Mouse (Mus musculus) liver, embryonic 12.5 days (tissue): Measurements from ENCODE around the gene Six5. TPM values are rescaled to one million over a fixed set of nuclear protein-coding genes. Genes with fewer than 3 reads are reported as not detected.

Experiments used
- ATAC-seq: fragments of 200-750 bp; cut with Nextera tagmentation; 2 replicates; pipeline ENCODE4 v1.8.0; 2017; ENCODE audit warnings: moderate number of reproducible peaks, mild to moderate bottlenecking, moderate library complexity
- H3K27ac ChIP-seq: fragments of 300-500 bp; sonication (generic); 2 replicates; pipeline ENCODE4 v1.5.1; 2016; ENCODE audit warnings: mild to moderate bottlenecking
- H3K27me3 ChIP-seq: fragments of 300-500 bp; sonication (generic); replicated peaks from 2 replicates; pipeline ENCODE4 v1.6.1; 2016; ENCODE audit warnings: mild to moderate bottlenecking, moderate library complexity
- H3K36me3 ChIP-seq: fragments of 300-500 bp; sonication (generic); 2 replicates; pipeline ENCODE4 v1.6.1; 2016; ENCODE audit warnings: mild to moderate bottlenecking, moderate library complexity
- H3K4me1 ChIP-seq: fragments of 300-500 bp; sonication (generic); 2 replicates; pipeline ENCODE4 v1.6.1; 2016
- H3K4me2 ChIP-seq: fragments of 300-500 bp; sonication (generic); 2 replicates; pipeline ENCODE4 v1.6.1; 2016; ENCODE audit warnings: mild to moderate bottlenecking, moderate library complexity
- H3K4me3 ChIP-seq: fragments of 300-500 bp; sonication (generic); 2 replicates; pipeline ENCODE4 v1.5.1; 2016; ENCODE audit warnings: mild to moderate bottlenecking, moderate library complexity
- H3K9ac ChIP-seq: fragments of 300-500 bp; sonication (generic); 2 replicates; pipeline ENCODE4 v1.6.1; 2016; ENCODE audit warnings: mild to moderate bottlenecking, moderate library complexity
- H3K9me3 ChIP-seq: fragments of 300-500 bp; sonication (generic); replicated peaks from 2 replicates; pipeline ENCODE4 v1.6.1; 2016; ENCODE audit warnings: mild to moderate bottlenecking, moderate library complexity
- WGBS: fragments of 180-500 bp; shearing (Covaris S2); methylation state at CpG from one replicate; pipeline ENCODE4 v1.1.7; 2016; ENCODE audit not compliant: insufficient replicate concordance; 5-methylcytosine and 5-hydroxymethylcytosine counted together
- microRNA-seq: library from miRNA; unstranded; fragments of <30 nt; microRNA quantifications from one replicate; pipeline ENCODE4, GENCODE M21; 2017
- polyA plus RNA-seq: library from polyadenylated mRNA; unstranded; fragments of >200 nt; fragmentation: Nextera tagmentation; extraction: Ambion mirVana; gene quantifications from 2 replicates; pipeline ENCODE4 v1.2.1, GENCODE M21; 2016

Gene Six5
- polyA plus RNA-seq, 1 experiment from 2014 or later = 1.8 TPM

DNA sequence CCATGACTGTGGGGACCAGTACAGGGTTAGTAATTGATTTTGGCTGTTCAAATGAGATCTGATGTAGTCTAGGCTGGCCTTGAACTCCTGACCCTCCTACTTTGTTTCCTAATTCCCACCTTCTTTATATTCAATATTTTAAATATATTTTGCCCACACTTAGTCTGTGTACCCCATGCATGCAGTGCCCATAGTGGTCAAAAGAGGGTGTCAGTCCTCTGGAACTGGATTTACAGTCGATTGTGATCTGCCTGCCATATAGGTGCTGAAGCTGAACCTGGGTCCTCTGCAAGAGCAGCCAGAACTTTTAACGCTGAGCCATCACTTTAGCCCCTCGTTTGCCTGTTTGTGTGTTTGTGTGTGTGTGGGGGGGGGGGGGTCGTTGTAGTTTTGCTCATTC lies 36.3 kb downstream of the Six5 start:
- Histone ChIP-seq H3K4me1 (peaks cover 21% of the 10 kb centered on the region), H3K36me3 (peaks cover 44% of the 10 kb centered on the region), H3K27ac (peak overlapping the region; percentile 42), H3K4me2 (peak overlapping the region; percentile 73), H3K9ac (peak overlapping the region; percentile 33; the same call in 1 of the 2 replicates), H3K9me3 (no peaks in the 10 kb centered on the region), H3K4me3 (no peak overlapping the region), H3K27me3 (no peaks in the 10 kb centered on the region)
- ATAC-seq = no peak
- 30% methylated on average over 4 of the region's 4 CpGs for WGBS

DNA sequence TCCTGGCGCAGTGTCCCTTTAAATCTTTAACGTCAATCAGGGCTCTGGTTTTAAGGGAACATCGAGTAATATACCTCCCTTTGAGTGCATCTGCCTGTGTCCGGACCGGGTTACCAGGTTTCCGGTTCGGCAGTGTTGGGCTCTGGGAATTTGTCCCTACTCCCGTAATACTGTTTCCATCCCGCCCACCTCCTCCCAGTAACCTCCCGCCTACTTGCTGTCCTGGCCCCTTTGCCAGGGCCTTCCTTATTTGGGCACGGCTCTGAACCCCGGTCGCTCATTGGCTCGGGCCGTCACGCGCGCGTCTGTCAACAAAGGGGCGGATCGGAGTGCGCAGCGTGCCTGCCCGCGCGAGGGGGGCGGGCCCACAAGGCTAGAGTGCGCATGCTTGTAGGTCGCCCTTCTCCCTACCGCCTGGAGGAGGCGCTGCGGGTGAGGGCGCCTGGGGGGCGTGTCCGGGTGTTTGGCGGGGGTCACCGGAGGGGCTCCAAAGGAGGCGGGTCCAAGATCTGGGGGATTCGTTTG lies 37.0 kb downstream of the Six5 start:
- Histone ChIP-seq H3K27ac (peak overlapping the region; percentile 55), H3K36me3 (peaks cover 46% of the 10 kb centered on the region), H3K27me3 (no peaks in the 10 kb centered on the region), H3K4me3 (peak overlapping the region; percentile 47), H3K4me2 (peak overlapping the region; percentile 73), H3K4me1 (peaks cover 21% of the 10 kb centered on the region), H3K9me3 (no peaks in the 10 kb centered on the region), H3K9ac (peak overlapping the region; percentile 33; the same call in 1 of the 2 replicates)
- peak; percentile 97 for ATAC-seq
- WGBS = under 1% methylated on average over 39 of the region's 39 CpGs

DNA sequence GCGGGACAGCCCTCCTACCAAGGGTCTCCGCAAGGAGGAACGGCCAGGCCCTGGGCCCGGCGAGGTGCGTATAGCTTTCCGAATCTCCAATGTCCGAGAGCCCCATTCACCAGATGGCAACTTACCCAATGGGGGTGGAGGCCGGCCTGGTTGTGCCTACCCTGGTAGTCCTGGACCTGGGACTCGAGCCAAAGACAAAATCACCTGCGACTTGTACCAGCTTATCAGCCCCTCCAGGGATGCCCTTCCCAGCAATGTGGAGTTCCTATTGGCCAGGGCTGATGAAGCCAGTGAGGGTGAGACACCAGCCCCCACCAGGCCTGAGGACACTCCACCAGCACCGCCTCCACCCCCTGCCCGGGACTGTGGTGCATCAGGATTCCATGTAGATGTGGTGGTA lies 41.8 kb downstream of the Six5 start:
- WGBS = 86% methylated on average over 13 of the region's 13 CpGs
- Histone ChIP-seq H3K9me3 (no peaks in the 10 kb centered on the region), H3K4me2 (no peak overlapping the region), H3K27ac (no peak overlapping the region), H3K9ac (no peak overlapping the region), H3K27me3 (no peaks in the 10 kb centered on the region), H3K4me1 (peaks cover 8% of the 10 kb centered on the region), H3K36me3 (peaks cover 71% of the 10 kb centered on the region), H3K4me3 (no peak overlapping the region)
- ATAC-seq = no peak

DNA sequence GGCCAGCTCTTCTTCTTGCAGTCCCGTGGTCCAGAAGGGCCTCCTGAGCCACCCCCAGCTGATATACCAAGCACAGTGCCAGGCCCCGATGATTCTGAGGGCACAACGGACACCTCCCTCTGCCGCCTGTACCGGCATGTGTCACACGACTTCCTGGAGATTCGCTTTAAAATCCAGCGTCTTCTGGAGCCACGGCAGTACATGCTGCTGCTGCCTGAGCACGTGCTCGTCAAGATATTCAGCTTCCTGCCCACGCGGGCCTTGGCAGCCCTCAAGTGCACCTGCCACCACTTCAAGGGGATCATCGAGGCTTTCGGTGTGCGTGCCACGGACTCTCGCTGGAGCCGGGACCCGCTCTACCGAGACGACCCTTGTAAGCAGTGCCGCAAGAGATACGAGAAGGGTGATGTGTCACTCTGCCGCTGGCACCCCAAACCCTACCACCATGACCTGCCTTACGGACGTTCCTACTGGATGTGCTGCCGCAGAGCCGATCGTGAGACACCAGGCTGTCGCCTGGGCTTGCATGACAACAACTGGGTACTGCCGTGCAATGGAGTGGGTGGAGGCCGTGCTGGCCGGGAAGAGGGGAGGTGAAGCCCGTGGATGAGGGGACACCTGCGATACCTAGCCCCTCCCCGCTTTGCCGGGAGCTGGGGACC lies 42.4 kb downstream of the Six5 start:
- H3K4me1 ChIP-seq = peaks cover 3% of the 10 kb centered on the region
- peak; percentile 36; the same call in 1 of the 2 replicates for ATAC-seq
- no peak overlapping the region for H3K27ac ChIP-seq
- no peaks in the 10 kb centered on the region for H3K9me3 ChIP-seq
- WGBS = 89% methylated on average over 38 of the region's 38 CpGs
- no peak overlapping the region for H3K4me2 ChIP-seq
- H3K27me3 ChIP-seq = no peaks in the 10 kb centered on the region
- H3K4me3 ChIP-seq = no peak overlapping the region
- H3K9ac ChIP-seq = no peak overlapping the region
- peaks cover 71% of the 10 kb centered on the region for H3K36me3 ChIP-seq

DNA sequence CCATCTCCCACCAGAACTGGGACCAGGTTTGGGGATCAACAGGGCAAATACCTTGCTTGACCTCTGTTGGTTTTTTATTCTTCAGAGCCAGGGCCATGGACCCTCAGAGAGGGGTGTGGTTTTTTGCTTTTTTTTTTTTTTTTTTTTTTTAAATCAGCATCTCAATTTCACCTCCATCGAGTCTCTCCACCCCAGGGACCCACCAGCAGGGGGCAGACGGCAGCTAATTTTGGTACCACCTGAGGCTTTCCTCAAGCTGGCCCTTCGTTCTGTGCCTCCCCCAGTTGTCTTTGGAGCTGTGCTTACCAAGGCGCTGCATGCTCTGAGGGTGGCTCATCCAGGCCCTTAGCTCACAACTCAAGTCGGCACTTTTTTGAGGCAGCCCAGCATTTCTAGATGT lies 43.0 kb downstream of the Six5 start:
- WGBS = 53% methylated on average over 5 of the region's 5 CpGs
- peaks cover 71% of the 10 kb centered on the region for H3K36me3 ChIP-seq

DNA sequence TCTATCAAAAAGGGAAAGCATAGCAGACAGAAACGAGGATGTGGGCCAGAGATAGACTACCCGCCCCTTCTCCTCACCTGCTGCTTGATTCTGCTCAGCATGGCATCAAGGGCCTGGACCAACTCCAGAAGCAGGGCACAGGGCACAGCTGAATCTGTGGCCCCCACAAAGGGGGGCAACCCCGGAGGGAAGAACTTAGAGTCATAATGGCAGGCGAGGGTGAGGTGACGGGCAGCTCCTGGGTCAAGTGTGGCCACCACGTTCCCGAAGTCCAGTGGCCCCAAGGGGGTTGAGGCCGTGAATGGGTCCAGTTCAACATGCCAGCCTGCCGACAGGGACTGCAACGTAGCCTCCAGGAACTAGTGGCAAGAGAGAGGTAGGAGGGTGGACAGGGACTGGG lies 52.4 kb downstream of the Six5 start:
- Histone ChIP-seq H3K9me3 (no peaks in the 10 kb centered on the region), H3K27me3 (peaks cover 12% of the 10 kb centered on the region; the same call in 1 of the 2 replicates), H3K36me3 (peaks cover 14% of the 10 kb centered on the region), H3K4me1 (peaks cover 29% of the 10 kb centered on the region), H3K9ac (no peak overlapping the region), H3K4me2 (no peak overlapping the region), H3K4me3 (no peak overlapping the region), H3K27ac (no peak overlapping the region)
- no peak for ATAC-seq
- WGBS = 71% methylated on average over 10 of the region's 10 CpGs

More for the DNA sequence above, 43.0 kb downstream of the Six5 start:
- Histone ChIP-seq H3K27ac (no peak overlapping the region), H3K27me3 (no peaks in the 10 kb centered on the region), H3K9me3 (no peaks in the 10 kb centered on the region), H3K4me2 (no peak overlapping the region), H3K4me1 (no peaks in the 10 kb centered on the region), H3K4me3 (no peak overlapping the region), H3K9ac (no peak overlapping the region)
- ATAC-seq = no peak

DNA sequence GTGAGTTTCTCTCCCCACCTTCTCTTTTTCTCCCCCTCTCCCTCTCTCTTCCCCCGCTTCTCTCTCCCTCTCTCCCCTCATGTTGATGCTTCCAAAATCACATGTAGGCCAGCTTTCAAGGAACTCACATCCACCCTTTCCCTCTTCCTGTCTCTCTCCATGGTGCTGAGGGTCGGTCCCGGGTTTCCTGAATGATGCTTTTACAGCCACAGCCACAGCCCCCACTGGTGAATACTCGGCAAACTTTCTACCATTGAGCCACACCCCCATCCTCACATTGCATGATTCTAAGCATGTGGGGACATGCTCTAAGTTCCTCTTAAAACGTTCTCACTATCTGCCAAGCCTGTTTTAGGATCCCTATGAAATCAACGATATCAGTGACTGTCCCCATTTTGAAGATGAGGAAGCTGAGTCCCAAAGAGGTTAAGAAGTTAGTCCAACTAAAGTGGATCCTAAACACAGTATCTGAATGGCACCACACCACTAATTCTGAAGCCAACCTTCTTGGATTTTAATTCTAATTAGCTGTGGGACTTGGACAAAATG lies 53.2 kb downstream of the Six5 start:
- Histone ChIP-seq H3K9me3 (no peaks in the 10 kb centered on the region), H3K4me3 (0 out of 2 replicates have a peak overlapping the region, but pooled peaks have one; percentile 77), H3K36me3 (peaks cover 22% of the 10 kb centered on the region), H3K9ac (peak overlapping the region; percentile 74; the same call in 1 of the 2 replicates), H3K27ac (no peak overlapping the region), H3K27me3 (peaks cover 12% of the 10 kb centered on the region; the same call in 1 of the 2 replicates), H3K4me1 (peaks cover 29% of the 10 kb centered on the region), H3K4me2 (peak overlapping the region; percentile 91)
- WGBS = 37% methylated on average over 6 of the region's 6 CpGs
- no peak for ATAC-seq

Small RNA genes lying within 50 kb of the gene (microRNA-seq; reads per million reads assigned to microRNA genes)
- 1.1 reads per million for gene Mir3100

Other genes starting within 250 kb of the Six5 start
- 8.9 and 10.0 TPM in 2 replicates for gene Pglyrp1, start 223.3 kb upstream of the Six5 start, polyA plus RNA-seq
- gene Ccdc61, start 184.2 kb upstream of the Six5 start, polyA plus RNA-seq = 16.8 and 18.3 TPM in 2 replicates
- gene Nova2, start 168.7 kb upstream of the Six5 start, polyA plus RNA-seq = 0.13 and 0.16 TPM in 2 replicates
- gene Nanos2, start 107.2 kb upstream of the Six5 start, polyA plus RNA-seq = not detected in 2 replicates
- 1.3 and 1.7 TPM in 2 replicates for gene Mypop, start 103.3 kb upstream of the Six5 start, polyA plus RNA-seq
- gene Irf2bp1, start 90.5 kb upstream of the Six5 start, polyA plus RNA-seq = 20.1 and 22.3 TPM in 2 replicates
- 25.3 and 26.6 TPM in 2 replicates for gene Foxa3, start 71.1 kb upstream of the Six5 start, polyA plus RNA-seq
- 30.3 and 33.3 TPM in 2 replicates for gene Sympk, start 70.2 kb upstream of the Six5 start, polyA plus RNA-seq
- gene Rsph6a, start 39.9 kb upstream of the Six5 start, polyA plus RNA-seq = not detected in 2 replicates
- 7.4 and 7.9 TPM in 2 replicates for gene Dmwd, start 18.4 kb upstream of the Six5 start, polyA plus RNA-seq
- gene Dmpk, start 10.7 kb upstream of the Six5 start, polyA plus RNA-seq = 8.5 and 9.8 TPM in 2 replicates
- 0.55 and 0.66 TPM in 2 replicates for gene Gm4969, start 23.8 kb downstream of the Six5 start, polyA plus RNA-seq
- gene Fbxo46, start 25.3 kb downstream of the Six5 start, polyA plus RNA-seq = 8.1 and 10.1 TPM in 2 replicates
- 4.9 and 5.5 TPM in 2 replicates for gene Qpctl, start 54.7 kb downstream of the Six5 start, polyA plus RNA-seq
- gene Snrpd2, start 55.1 kb downstream of the Six5 start, polyA plus RNA-seq = 97.8 and 98.3 TPM in 2 replicates
- 0.18 and 0.41 TPM in 2 replicates for gene Gipr, start 71.5 kb downstream of the Six5 start, polyA plus RNA-seq
- 4.1 and 5.1 TPM in 2 replicates for gene Eml2, start 81.8 kb downstream of the Six5 start, polyA plus RNA-seq
- 0.51 and 0.62 TPM in 2 replicates for gene Gpr4, start 117.9 kb downstream of the Six5 start, polyA plus RNA-seq
- gene Opa3, start 133.7 kb downstream of the Six5 start, polyA plus RNA-seq = 22.1 and 23.3 TPM in 2 replicates
- gene Vasp, start 177.2 kb downstream of the Six5 start, polyA plus RNA-seq = 61.1 and 61.5 TPM in 2 replicates
- gene Ppm1n, start 185.5 kb downstream of the Six5 start, polyA plus RNA-seq = not detected in 2 replicates
- gene Rtn2, start 188.0 kb downstream of the Six5 start, polyA plus RNA-seq = 5.1 and 5.6 TPM in 2 replicates
- 0.04 and 0.05 TPM in 2 replicates for gene Fosb, start 215.5 kb downstream of the Six5 start, polyA plus RNA-seq